Mouse (Mus musculus) ES-Bruce4 (cell line): ENCODE data around the gene Icam4. TPM values are rescaled to one million over a fixed set of nuclear protein-coding genes. Genes with fewer than 3 reads are reported as not detected.
A peak's percentile ranks its signal among the peaks of the same experiment; 100 is the strongest.

Experiments
- H3K27ac ChIP-seq: 2 replicates; pipeline ENCODE4 v1.5.1; 2012; ENCODE audit warnings: low read length, inconsistent platforms; ENCODE audit not compliant: insufficient read depth
- H3K27me3 ChIP-seq: 2 replicates; pipeline ENCODE4 v1.6.1; 2012; ENCODE audit warnings: mild to moderate bottlenecking, low read length, inconsistent platforms; ENCODE audit not compliant: control insufficient read depth, poor library complexity, insufficient read depth, severe bottlenecking
- H3K36me3 ChIP-seq: 2 replicates; pipeline ENCODE4 v1.6.1; 2012; ENCODE audit warnings: inconsistent platforms, mild to moderate bottlenecking, low read length, moderate library complexity; ENCODE audit not compliant: control insufficient read depth, poor library complexity, insufficient read depth, severe bottlenecking
- H3K4me1 ChIP-seq: one replicate; pipeline ENCODE4 v1.8.1; 2011; ENCODE audit warnings: low read length; ENCODE audit not compliant: control insufficient read depth, insufficient read depth
- H3K4me3 ChIP-seq: 2 replicates; pipeline ENCODE4 v1.5.1; 2011; ENCODE audit warnings: low read depth, mild to moderate bottlenecking, low read length
- H3K9ac ChIP-seq: 2 replicates; pipeline ENCODE4 v1.6.1; 2012; ENCODE audit warnings: low read depth, mild to moderate bottlenecking, inconsistent platforms; ENCODE audit not compliant: poor library complexity, severe bottlenecking
- H3K9me3 ChIP-seq: replicated peaks from 2 replicates; pipeline ENCODE4 v1.6.1; 2012; ENCODE audit warnings: mild to moderate bottlenecking, low read length, inconsistent platforms; ENCODE audit not compliant: control insufficient read depth, poor library complexity, insufficient read depth, severe bottlenecking
- CTCF ChIP-seq: IDR thresholded peaks from one replicate; pipeline ENCODE4 v1.8.1; 2011; ENCODE audit warnings: low read depth, low read length
- EP300 ChIP-seq: IDR thresholded peaks from 2 replicates; pipeline ENCODE4 v1.6.1; 2011; ENCODE audit warnings: low read depth, low read length; ENCODE audit not compliant: insufficient read depth
- POLR2A ChIP-seq: IDR thresholded peaks from one replicate; pipeline ENCODE4 v1.8.1; 2011; ENCODE audit warnings: low read length; ENCODE audit not compliant: insufficient read depth
- polyA plus RNA-seq: library from polyadenylated mRNA; stranded (reverse); fragments of >200 nt; gene quantifications from 2 replicates; pipeline ENCODE4 v1.2.4, GENCODE M21; 2011; ENCODE audit warnings: low read depth; ENCODE audit not compliant: missing spikeins, insufficient read depth, insufficient read length

The Icam4 gene
- polyA plus RNA-seq, 1 experiment, result not detected

GRCm38 (mm10) chr9:21031251-21031895 is 2.2 kb downstream of the Icam4 start:
- Histone ChIP-seq H3K9me3 (no peaks in the 10 kb centered on the region), H3K27ac (no peak overlapping the region), H3K4me1 (peaks cover 6% of the 10 kb centered on the region), H3K9ac (peak overlapping the region; percentile 13), H3K4me3 (peak overlapping the region; percentile 73), H3K27me3 (no peaks in the 10 kb centered on the region; the same call in 1 of the 2 replicates), H3K36me3 (no peaks in the 10 kb centered on the region)
- TF ChIP-seq POLR2A (no peak), EP300 (no peak), CTCF (no peak)

- Histone ChIP-seq H3K9me3 (no peaks in the 10 kb centered on the region), H3K4me3 (peak within 1 kb of the TSS; percentile 73), H3K27me3 (no peaks in the 10 kb centered on the region; the same call in 1 of the 2 replicates), H3K9ac (peak within 1 kb of the TSS; percentile 47), H3K36me3 (no peaks in the 10 kb centered on the region), H3K4me1 (peaks cover 5% of the 10 kb centered on the region), H3K27ac (no peak within 1 kb of the TSS)
- no peak for TF ChIP-seq CTCF
- TF ChIP-seq EP300, result no peak
- no peak for TF ChIP-seq POLR2A
These were observed 2.8 kb downstream of the Icam4 start, which contains the start of gene Icam5 for GRCm38 (mm10) chr9:21031896-21032351. TSS of gene Icam5 (plus strand) at chr9:21032073.

- Histone ChIP-seq H3K27ac (no peak overlapping the region), H3K36me3 (no peaks in the 10 kb centered on the region), H3K27me3 (no peaks in the 10 kb centered on the region; the same call in 1 of the 2 replicates), H3K4me3 (peak overlapping the region; percentile 73), H3K4me1 (peaks cover 3% of the 10 kb centered on the region), H3K9me3 (no peaks in the 10 kb centered on the region), H3K9ac (peak overlapping the region; percentile 47)
- TF ChIP-seq POLR2A (no peak), CTCF (no peak), EP300 (no peak)
These were observed 3.3 kb downstream of the Icam4 start for GRCm38 (mm10) chr9:21032491-21032890.

- Histone ChIP-seq H3K27ac (no peak overlapping the region), H3K9ac (peak overlapping the region; percentile 47), H3K4me1 (peaks cover 3% of the 10 kb centered on the region), H3K36me3 (no peaks in the 10 kb centered on the region), H3K27me3 (no peaks in the 10 kb centered on the region; the same call in 1 of the 2 replicates), H3K4me3 (peak overlapping the region; percentile 59), H3K9me3 (no peaks in the 10 kb centered on the region)
- no peak for TF ChIP-seq EP300
- TF ChIP-seq CTCF, result no peak
- peak; percentile 16 for TF ChIP-seq POLR2A
These were observed 4.0 kb downstream of the Icam4 start for GRCm38 (mm10) chr9:21033136-21033535.

GRCm38 (mm10) chr9:21034481-21035085 is 5.4 kb downstream of the Icam4 start:
- no peaks in the 10 kb centered on the region; the same call in 1 of the 2 replicates for H3K27me3 ChIP-seq
- H3K27ac ChIP-seq, result no peak overlapping the region
- no peaks in the 10 kb centered on the region for H3K4me1 ChIP-seq
- no peaks in the 10 kb centered on the region for H3K9me3 ChIP-seq
- peak overlapping the region; percentile 13; the same call in 1 of the 2 replicates for H3K4me3 ChIP-seq
- no peaks in the 10 kb centered on the region for H3K36me3 ChIP-seq
- no peak overlapping the region for H3K9ac ChIP-seq
- TF ChIP-seq CTCF (no peak), POLR2A (no peak), EP300 (no peak)

- Histone ChIP-seq H3K27me3 (no peaks in the 10 kb centered on the region; the same call in 1 of the 2 replicates), H3K9ac (no peak overlapping the region), H3K36me3 (no peaks in the 10 kb centered on the region), H3K27ac (no peak overlapping the region), H3K4me1 (no peaks in the 10 kb centered on the region), H3K4me3 (peak overlapping the region; percentile 18), H3K9me3 (no peaks in the 10 kb centered on the region)
- no peak for TF ChIP-seq EP300
- TF ChIP-seq CTCF, result no peak
- TF ChIP-seq POLR2A, result no peak
These were observed 6.4 kb downstream of the Icam4 start for GRCm38 (mm10) chr9:21035586-21035985.
